Mouse (Mus musculus): ENCODE results near the gene Fndc3a.

Gene Fndc3a

DNA sequence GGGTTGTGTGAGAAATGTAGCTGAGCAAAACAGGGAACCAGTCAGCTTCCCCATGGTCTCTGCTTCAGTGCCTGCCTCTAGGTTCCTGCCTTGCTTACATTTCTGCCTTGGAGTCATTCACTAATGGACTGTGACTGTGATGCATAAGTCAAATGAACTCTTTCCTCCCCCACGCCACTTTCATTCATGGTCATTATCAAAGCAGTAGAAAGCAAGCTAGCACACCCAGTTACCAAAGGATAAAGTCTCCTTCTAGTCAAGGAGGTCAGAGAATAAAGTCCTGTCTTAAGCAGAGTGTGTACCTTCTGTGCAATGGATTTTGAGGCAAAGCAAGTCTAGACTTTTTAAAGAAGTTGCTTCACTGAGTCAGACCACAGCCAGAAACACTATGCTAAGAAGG, 182.7 kb downstream of the Fndc3a start:
- WGBS: 91% methylated on average over 1 of the region's 1 CpGs

DNA sequence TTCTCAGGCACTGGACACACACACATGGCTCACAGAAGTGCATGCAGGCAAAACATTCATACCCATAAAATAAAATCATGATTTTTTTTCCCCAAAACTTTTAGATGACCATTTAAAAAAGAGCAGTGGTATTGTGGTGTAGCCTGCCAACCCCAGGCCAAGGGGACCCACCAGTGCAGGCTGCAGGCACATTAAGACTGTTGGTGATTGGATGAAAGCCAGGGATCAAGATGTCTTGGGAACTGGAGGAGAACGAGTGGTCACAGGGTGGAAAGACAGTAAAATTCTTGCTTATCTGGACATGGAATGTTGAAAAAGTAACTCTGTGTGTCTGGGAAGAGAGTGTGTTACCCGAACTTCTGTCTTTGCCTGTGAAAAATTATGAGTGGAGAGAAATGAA, 190.2 kb downstream of the Fndc3a start:
- 64% methylated on average over 2 of the region's 2 CpGs for WGBS

DNA sequence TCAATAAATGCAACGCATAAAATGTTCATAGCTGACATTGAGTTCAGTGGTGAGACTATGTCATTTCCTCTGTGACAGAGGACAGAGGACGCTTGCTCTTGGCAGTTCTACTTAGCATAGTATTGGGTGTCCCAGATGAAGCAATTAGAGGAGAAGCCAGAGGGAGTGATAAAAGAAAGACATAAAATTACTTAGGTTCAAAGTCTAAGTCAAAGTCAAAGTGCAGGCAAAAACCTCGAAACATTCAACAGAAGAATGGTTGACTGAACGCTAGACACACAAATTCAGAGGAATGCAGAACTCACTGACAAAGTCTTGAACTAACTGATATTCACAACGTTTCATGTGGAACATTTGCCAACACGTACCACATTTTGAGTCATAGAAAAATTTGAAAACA, 191.0 kb downstream of the Fndc3a start:
- 87% methylated on average over 6 of the region's 6 CpGs for WGBS

DNA sequence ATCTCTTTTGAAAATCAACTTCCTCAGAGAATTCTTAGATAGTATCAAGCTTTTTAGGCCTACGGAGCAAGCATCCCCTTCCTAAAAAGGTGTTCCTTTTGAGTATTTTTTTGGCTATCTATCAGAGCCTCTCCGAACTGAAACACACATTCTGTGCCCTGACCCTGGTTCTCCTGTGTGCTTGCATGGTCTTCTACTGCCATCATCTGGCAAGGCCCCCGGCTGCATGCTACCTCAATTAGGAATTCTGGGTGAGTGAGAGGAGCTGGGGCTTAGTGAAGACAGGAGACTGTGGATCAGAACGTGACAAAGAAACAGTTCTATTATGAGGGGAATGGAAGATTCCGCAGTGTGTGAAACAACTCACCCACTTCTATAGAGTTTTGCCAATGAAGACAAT, 193.4 kb downstream of the Fndc3a start:
- WGBS: 25% methylated on average over 5 of the region's 5 CpGs

DNA sequence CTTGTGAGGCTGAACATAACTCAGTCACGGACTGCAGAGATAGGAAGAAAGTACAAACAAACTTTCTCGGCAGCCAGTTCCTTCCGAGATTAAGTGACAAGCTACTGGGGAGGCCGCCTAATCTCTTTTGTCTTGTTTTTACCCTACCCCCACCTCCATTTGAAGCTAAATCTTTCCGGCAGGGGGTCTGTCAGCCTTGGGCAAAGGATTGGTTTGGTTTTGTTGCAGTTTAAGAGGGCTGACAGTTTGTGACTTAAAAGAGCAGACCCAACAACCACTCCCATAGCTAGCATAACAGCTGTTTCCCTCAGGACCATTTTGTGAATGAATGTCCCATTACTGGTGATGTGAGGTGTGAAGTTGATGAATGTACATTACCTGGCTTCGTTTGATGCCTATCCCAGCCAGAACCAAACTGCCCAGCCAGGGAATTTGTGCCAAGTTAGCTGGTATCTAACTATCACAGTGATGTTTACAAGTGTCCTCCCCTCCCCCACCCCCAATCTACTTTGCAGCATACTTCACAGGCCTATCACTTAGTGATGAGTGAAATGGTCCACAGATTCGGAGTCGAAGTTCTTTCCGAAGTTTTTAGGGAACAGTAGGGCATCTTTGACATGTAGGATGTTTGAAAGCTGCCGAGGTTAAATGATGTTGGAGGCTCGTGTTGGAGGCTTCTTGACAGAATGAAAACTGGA, 202.9 kb downstream of the Fndc3a start:
- 34% methylated on average over 11 of the region's 11 CpGs for WGBS

DNA sequence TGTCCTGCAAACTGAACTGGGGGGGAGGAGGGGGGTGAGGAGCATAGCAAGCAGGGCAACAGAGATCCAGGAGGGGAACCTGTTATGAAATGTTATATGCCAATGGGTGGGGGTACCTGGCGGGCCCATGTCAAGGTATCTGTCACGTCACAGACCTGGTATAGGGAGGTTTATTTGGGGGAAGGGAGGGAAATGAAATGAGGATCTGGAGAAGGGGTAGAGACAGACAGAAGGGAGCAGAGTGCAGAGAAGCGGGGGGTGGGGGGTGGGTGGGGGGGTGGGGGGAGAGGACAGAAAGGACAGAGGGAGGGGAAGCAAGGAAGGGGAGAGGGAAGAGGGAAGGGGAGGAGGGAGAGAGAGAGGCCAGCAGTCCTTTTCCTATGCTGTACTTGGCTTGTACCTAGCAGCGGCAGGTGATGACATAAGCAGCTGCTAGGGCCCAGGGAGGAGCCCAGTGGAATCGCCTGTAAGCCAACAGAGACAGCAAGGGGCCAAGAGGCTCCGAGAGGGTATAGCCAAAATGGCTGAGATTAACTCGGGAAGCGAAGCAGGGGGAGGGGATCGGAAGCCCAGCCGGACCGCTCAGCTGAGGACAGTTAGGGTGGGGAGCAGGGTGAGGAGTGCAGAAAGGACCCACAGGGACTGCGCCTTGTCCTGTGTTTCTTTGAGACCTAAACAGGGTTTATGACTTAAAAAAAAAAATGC, 203.6 kb downstream of the Fndc3a start:
- 15% methylated on average over 11 of the region's 12 CpGs for WGBS

DNA sequence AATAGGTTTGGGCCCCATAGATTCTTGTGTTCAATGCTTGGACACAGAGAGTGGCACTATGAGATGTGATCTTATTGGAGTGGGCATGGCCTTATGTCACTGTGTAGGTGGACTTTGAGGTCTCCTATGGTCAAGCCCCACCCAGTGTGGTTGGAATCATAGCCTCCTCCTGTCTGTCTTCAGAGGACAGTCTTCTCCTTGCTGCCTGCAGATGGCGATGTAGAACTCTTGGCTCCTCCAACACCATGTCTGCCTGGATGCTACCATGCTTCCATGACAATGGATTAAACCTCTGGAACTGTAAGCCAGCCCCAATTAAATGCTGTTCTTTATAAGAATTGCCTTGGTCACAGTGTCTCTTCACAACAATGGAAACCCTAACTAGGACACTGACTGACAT, 204.8 kb downstream of the Fndc3a start:
- WGBS: 89% methylated on average over 1 of the region's 1 CpGs

DNA sequence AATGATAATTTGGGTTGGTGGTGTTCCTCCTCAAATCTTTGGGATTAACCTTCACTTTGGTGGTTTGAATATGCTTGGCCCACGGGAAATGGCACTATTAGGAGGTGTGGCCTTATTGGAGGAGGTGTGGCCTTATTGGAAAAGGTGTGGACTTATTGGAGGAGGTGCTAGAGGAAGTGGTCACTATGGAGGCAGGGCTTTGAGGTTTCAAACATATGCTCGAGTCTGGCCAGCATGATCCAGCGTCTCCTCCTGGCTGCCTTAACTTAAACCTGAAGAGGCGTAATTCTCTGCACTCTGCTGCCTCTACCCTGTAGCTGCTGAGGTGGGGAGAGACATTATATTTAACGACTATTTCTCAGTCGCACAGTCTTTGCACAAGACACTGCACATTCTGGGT, 206.6 kb downstream of the Fndc3a start:
- WGBS: 51% methylated on average over 6 of the region's 6 CpGs

DNA sequence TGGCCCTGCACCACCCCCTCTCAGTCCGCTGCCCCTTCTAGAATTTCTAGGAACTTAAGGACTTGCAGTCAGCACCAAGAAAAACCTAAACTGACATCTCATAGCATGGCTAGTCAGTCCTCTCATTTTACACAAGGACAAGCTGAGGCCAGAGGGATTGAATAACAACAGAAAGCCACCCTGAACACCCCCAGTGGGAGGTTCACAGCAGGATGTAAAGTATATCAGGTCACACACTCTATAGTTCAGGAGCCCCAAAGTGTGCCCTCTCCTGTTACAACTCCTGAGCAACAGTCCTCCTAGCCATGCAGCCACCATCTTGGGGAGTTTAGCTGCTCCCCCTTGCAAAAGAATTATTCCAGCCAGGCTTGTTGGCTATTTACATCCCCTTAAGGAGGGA, 216.0 kb downstream of the Fndc3a start:
- WGBS: 90% methylated on average over 1 of the region's 1 CpGs

DNA sequence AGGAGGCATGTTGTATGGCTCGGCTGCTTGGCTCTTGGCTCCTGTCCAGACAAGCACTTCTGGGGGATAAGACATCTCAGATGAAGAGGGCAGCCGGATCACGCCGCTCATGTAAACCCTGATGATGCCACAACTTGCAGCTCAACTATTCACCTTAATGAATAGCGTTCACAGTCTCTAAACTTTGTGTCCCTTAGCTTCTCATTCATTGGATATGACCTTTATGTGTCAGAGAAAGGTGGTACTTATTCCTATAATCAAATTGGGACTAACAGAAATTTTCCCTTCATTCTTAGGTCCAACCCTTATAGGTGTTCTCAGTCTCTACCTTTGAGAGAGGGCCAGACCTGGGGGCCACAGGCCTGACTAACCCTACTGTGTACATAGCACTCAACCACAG, 218.1 kb downstream of the Fndc3a start, which contains the start of gene Gm9195:
Gm9195 (minus strand) TSS at position 101 of the 400 bp plus-strand sequence.
- WGBS: 80% methylated on average over 5 of the region's 5 CpGs

DNA sequence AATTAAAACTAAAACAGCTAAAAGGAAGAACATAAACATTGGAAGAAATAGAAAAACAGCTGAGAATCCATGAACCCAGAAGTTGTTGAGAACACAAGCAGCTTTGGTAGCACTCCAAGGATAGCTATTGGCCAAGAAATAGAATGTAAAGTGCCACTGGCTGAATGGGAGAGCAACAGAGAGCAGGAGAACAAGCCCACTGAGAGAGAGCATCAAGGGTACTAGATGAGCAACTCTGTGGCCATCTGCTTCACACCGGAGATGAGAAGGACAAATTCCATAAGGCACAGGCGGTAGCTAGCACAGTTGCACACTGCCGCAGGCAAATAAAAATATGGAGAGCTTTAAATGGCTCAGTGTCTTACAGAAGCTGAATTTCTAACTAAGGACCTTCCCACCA, 219.4 kb downstream of the Fndc3a start:
- 46% methylated on average over 3 of the region's 3 CpGs for WGBS
